Mouse (Mus musculus) olfactory bulb, adult 2 months (tissue): ENCODE measurements around the gene Ilf2. TPM values are rescaled to one million over a fixed set of nuclear protein-coding genes. Genes with fewer than 3 reads are reported as not detected.

Experiments
- H3K27ac ChIP-seq: fragments of 200-500 bp; 2 replicates; pipeline ENCODE4 v1.5.1; 2012; ENCODE audit warnings: low read depth, low read length; ENCODE audit not compliant: insufficient read depth
- H3K4me1 ChIP-seq: fragments of 200-500 bp; 2 replicates; pipeline ENCODE4 v1.6.1; 2012; ENCODE audit warnings: low read length; ENCODE audit not compliant: control insufficient read depth, insufficient read depth
- H3K4me3 ChIP-seq: fragments of 200-500 bp; 2 replicates; pipeline ENCODE4 v1.5.1; 2012; ENCODE audit warnings: mild to moderate bottlenecking, low read depth, low read length, moderate library complexity; ENCODE audit not compliant: insufficient read depth
- CTCF ChIP-seq: fragments of 200-500 bp; IDR thresholded peaks from 2 replicates; pipeline ENCODE4 v1.5.1; 2012; ENCODE audit warnings: low read depth, mild to moderate bottlenecking, low read length, moderate library complexity; ENCODE audit not compliant: insufficient read depth
- POLR2A ChIP-seq: fragments of 200-500 bp; IDR thresholded peaks from 2 replicates; pipeline ENCODE4 v1.6.1; 2012; ENCODE audit warnings: mild to moderate bottlenecking, low read depth, low read length, moderate library complexity; ENCODE audit not compliant: insufficient read depth
- WGBS: fragments of 180-500 bp; shearing (Covaris S2); methylation state at CpG from one replicate; pipeline ENCODE4 v1.1.7; 2018; 5-methylcytosine and 5-hydroxymethylcytosine counted together
- polyA plus RNA-seq: library from polyadenylated mRNA; stranded (reverse); fragments of >200 nt; gene quantifications from 2 replicates; pipeline ENCODE4 v1.2.4, GENCODE M21; 2012; ENCODE audit warnings: low replicate concordance; ENCODE audit not compliant: missing spikeins, insufficient read depth, insufficient read length

Gene Ilf2
- polyA plus RNA-seq, 1 experiment = not detected

DNA sequence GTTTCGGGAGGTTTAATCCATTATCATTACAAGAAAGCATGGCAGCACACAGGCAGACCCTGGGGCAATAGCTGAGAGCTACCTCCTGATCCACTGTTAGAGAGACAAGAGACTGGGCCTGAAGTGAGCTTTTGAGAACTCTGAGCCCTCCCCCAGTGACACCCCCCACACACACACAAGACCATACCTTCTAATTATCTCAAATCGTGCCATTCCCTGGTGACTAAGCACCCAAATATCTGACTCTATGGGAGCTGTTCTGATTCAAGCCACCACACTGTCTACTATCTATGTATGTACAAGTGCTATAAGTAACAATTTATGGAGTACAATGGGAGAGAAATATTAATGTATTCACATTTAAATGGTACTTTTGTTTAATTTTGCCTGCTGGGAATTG lies 35.2 kb upstream of the Ilf2 start:
- no peak overlapping the region for H3K4me3 ChIP-seq
- 45% methylated on average over 2 of the region's 2 CpGs for WGBS
- TF ChIP-seq POLR2A = no peak
- TF ChIP-seq CTCF = no peak
- no peak overlapping the region for H3K27ac ChIP-seq
- H3K4me1 ChIP-seq = peaks cover 2% of the 10 kb centered on the region; the same call in 1 of the 2 replicates

GRCm38 (mm10) chr3:90443977-90444376 lies 31.9 kb upstream of the Ilf2 start:
- H3K4me3 ChIP-seq = no peak overlapping the region
- TF ChIP-seq POLR2A = no peak
- TF ChIP-seq CTCF = no peak
- peaks cover 18% of the 10 kb centered on the region for H3K4me1 ChIP-seq
- H3K27ac ChIP-seq = no peak overlapping the region
- 94% methylated on average over 3 of the region's 3 CpGs for WGBS

GRCm38 (mm10) chr3:90445417-90446200 lies 30.3 kb upstream of the Ilf2 start:
- Histone ChIP-seq H3K4me3 (no peak overlapping the region), H3K27ac (no peak overlapping the region), H3K4me1 (peaks cover 18% of the 10 kb centered on the region)
- WGBS = 75% methylated on average over 11 of the region's 11 CpGs
- no peak for TF ChIP-seq CTCF
- no peak for TF ChIP-seq POLR2A

- WGBS = 4% methylated on average over 17 of the region's 17 CpGs
- Histone ChIP-seq H3K27ac (peak overlapping the region; percentile 15), H3K4me3 (peak overlapping the region; percentile 6), H3K4me1 (peaks cover 19% of the 10 kb centered on the region)
- TF ChIP-seq CTCF (no peak), POLR2A (0 out of 2 replicates have a peak, but pooled peaks have one; percentile 20)
Observed at GRCm38 (mm10) chr3:90446389-90447122, 29.4 kb upstream of the Ilf2 start.

DNA sequence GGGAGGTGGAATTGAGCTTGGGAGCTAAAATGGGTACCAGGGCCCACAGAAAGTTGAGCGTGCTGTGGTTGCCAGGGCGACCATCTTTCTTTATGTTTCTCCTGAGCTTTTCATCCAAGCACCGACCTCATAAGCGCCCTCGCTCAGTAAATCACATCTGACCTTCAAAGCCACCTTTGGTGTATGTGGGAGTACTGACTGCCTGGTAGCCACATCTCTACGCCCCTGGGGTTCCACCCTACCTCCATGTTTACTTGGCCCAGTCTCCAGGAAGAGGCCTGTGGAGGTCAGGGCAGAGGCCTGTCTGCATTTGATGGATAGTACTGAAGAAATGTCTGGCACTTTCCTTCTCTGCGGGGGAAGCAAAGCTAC lies 28.8 kb upstream of the Ilf2 start:
- whole genome bisulfite sequencing = 48% methylated on average over 7 of the region's 7 CpGs
- Histone ChIP-seq H3K27ac (peak overlapping the region; percentile 15; the same call in 1 of the 2 replicates), H3K4me3 (no peak overlapping the region), H3K4me1 (peaks cover 19% of the 10 kb centered on the region)
- no peak for TF ChIP-seq POLR2A
- no peak for TF ChIP-seq CTCF

DNA sequence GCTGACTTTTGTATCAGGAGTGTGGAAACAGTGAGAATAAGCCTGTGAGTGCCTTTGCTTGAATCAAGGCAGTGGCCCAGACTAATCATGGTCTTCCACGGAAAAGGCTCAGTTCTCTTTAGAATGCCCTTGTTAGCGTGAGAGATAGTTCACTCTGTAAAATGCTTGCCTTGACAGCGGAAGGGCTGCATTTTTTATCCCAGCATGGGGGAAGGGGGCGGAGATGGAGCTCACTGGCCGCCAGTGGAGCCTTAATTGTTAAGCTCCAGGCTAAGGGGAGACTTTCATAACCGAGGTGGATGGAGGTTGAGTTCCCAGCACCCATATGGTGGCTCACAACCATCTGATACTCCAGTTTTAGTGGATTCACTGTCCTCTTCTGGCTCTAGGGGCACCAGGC lies 27.3 kb upstream of the Ilf2 start:
- Histone ChIP-seq H3K27ac (no peak overlapping the region), H3K4me1 (peaks cover 19% of the 10 kb centered on the region), H3K4me3 (no peak overlapping the region)
- TF ChIP-seq CTCF (no peak), POLR2A (no peak)
- WGBS = 58% methylated on average over 6 of the region's 6 CpGs

GRCm38 (mm10) chr3:90450874-90451273 lies 25.1 kb upstream of the Ilf2 start:
- no peak overlapping the region for H3K27ac ChIP-seq
- 37% methylated on average over 12 of the region's 12 CpGs for WGBS
- H3K4me3 ChIP-seq = no peak overlapping the region
- TF ChIP-seq CTCF = no peak
- TF ChIP-seq POLR2A = no peak
- H3K4me1 ChIP-seq = peaks cover 17% of the 10 kb centered on the region

- H3K4me1 ChIP-seq = peaks cover 12% of the 10 kb centered on the region
- TF ChIP-seq POLR2A (no peak), CTCF (no peak)
- no peak overlapping the region for H3K27ac ChIP-seq
- H3K4me3 ChIP-seq = no peak overlapping the region
- WGBS = 61% methylated on average over 10 of the region's 10 CpGs
Observed at GRCm38 (mm10) chr3:90451396-90452095, 24.4 kb upstream of the Ilf2 start.

- Histone ChIP-seq H3K4me3 (no peak overlapping the region), H3K4me1 (peaks cover 2% of the 10 kb centered on the region; the same call in 1 of the 2 replicates), H3K27ac (no peak overlapping the region)
- TF ChIP-seq CTCF (no peak), POLR2A (no peak)
- WGBS = 93% methylated on average over 14 of the region's 14 CpGs
Observed at GRCm38 (mm10) chr3:90454931-90455330, 21.0 kb upstream of the Ilf2 start.
